Mouse (Mus musculus): ENCODE results near the gene Ptger2. TPM values are rescaled to one million over a fixed set of nuclear protein-coding genes. Genes with fewer than 3 reads are reported as not detected.
"Not testable (repeated sequence)": the region's sequence is repeated elsewhere in the genome, so short reads cannot be mapped to it uniquely, and the experiment has no call there.

Gene Ptger2
- polyA plus RNA-seq (2015; fragmentation: Nextera tagmentation; extraction: Ambion mirVana): 1.4 and 1.6 TPM in 2 replicates

DNA sequence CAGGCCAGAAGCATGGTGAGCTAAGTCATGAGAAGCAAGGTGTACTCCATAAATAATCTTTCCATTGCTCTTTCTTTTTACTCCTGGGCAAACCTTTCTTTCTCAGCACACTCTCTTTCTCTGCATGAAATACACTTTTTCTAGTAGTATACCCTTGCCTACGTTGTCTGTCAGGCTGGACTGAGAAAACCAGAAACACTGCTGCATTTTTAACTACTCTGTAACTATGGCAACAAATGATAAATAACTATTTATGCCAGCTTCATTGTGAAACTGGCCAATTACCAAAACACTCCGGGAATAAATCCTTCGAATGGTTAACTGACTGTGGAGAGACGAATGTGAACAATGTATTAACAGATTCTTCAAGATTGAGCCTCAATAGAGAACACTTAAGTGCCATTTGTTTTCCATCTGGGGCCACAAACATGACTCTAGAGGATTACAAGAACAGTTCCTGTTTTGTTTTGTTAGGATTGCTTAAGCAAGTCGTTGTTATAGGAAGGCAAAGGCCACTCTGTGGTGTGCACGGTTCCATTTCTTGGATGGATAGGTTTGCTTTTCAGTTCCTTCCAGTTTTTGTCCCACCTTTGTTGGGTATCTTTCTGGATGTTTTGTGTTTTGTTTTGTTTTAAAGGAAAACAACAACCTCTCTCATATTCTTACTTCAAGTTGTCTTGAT lies at the start of gene Ptger2:
Gene Ptger2, plus strand, starts transcription at position 522 of the 682 bp plus-strand sequence.
- H3K36me3 ChIP-seq (ENCODE audit: control insufficient read depth, insufficient read depth, low read length); H3K9me3 ChIP-seq (ENCODE audit: control insufficient read depth, low read length); DNase-seq (ENCODE audit: low spot score); H3K4me1 ChIP-seq (replicated peaks; ENCODE audit: control insufficient read depth, insufficient read depth); H3K27me3 ChIP-seq (ENCODE audit: control insufficient read depth, insufficient read depth, low read length); ATAC-seq (ENCODE audit: low FRiP score, low TSS enrichment): not testable (repeated sequence)
- 50% methylated on average over 6 of the region's 6 CpGs for WGBS
- peak within 1 kb of the TSS; percentile 74 for H3K4me2 ChIP-seq (replicated peaks; ENCODE audit: low read depth)
- peak within 1 kb of the TSS; percentile 58 for H3K27ac ChIP-seq (replicated peaks)
- peak within 1 kb of the TSS; percentile 56 for H3K9ac ChIP-seq (ENCODE audit: low read length)
- H3K4me3 ChIP-seq (ENCODE audit: low read depth, low read length): peak within 1 kb of the TSS; percentile 51

DNA sequence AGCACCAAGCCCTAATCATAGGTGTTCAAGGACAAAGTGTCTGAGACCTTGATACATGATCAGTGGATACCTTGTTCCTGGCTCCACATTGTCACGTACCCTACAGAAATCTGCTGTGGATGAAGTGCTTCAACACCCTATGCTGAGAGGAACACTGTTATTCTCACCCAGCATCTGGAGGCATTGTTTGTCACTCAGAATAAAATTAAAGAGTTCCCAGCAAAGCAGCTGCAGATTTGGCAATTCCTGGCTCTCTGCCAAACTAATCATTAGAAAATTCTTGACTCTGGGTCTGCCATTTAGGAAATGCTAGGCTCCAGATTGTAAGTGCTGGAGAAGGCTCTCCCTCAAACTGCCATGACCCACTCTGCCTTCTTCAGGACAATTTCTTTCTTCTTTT lies 27.2 kb upstream of the Ptger2 start:
- H3K9ac ChIP-seq (ENCODE audit: low read length): no peak overlapping the region
- H3K36me3 ChIP-seq (ENCODE audit: control insufficient read depth, insufficient read depth, low read length): no peaks in the 10 kb centered on the region
- no peaks in the 10 kb centered on the region for H3K9me3 ChIP-seq (ENCODE audit: control insufficient read depth, low read length)
- WGBS: 91% methylated on average over 1 of the region's 1 CpGs
- H3K4me3 ChIP-seq (ENCODE audit: low read depth, low read length): no peak overlapping the region
- no peaks in the 10 kb centered on the region for H3K4me1 ChIP-seq (replicated peaks; ENCODE audit: control insufficient read depth, insufficient read depth)
- DNase-seq (ENCODE audit: low spot score) (no peak), ATAC-seq (ENCODE audit: low FRiP score, low TSS enrichment) (no peak)
- no peak overlapping the region for H3K4me2 ChIP-seq (replicated peaks; ENCODE audit: low read depth)
- H3K27me3 ChIP-seq (ENCODE audit: control insufficient read depth, insufficient read depth, low read length): no peaks in the 10 kb centered on the region
- no peak overlapping the region for H3K27ac ChIP-seq (replicated peaks)
- TF ChIP-seq EP300 (optimal IDR thresholded peaks at IDR 0.05) (no peak), CTCF (IDR thresholded peaks at IDR 0.05; ENCODE audit: low read depth) (no peak)

DNA sequence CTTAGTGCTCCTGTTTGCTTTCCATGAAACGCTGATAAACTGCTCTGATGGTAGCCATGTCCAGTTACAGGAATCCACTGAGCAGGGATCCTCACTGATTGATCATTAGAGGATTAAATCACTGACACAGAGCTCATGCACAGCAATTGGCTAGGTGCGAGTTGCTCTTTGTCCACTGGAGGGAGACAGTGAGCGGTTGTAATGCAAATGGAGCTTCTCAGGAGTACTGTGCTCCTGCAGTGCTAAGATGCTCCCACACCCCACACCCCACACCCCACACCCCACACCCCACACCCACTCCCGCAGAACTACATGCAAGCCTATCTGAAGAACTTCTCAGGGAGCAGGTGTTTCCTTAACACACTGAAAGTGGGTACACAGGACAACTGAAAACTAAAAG lies 10.7 kb upstream of the Ptger2 start:
- H3K4me3 ChIP-seq (ENCODE audit: low read depth, low read length); H3K9me3 ChIP-seq (ENCODE audit: control insufficient read depth, low read length); ATAC-seq (ENCODE audit: low FRiP score, low TSS enrichment); H3K27ac ChIP-seq (replicated peaks); H3K36me3 ChIP-seq (ENCODE audit: control insufficient read depth, insufficient read depth, low read length); H3K4me1 ChIP-seq (replicated peaks; ENCODE audit: control insufficient read depth, insufficient read depth); H3K27me3 ChIP-seq (ENCODE audit: control insufficient read depth, insufficient read depth, low read length); H3K4me2 ChIP-seq (replicated peaks; ENCODE audit: low read depth); H3K9ac ChIP-seq (ENCODE audit: low read length): not testable (repeated sequence)
- 6% methylated on average over 4 of the region's 4 CpGs for WGBS
- DNase-seq (ENCODE audit: low spot score): peak; percentile 48
- TF ChIP-seq CTCF (IDR thresholded peaks at IDR 0.05; ENCODE audit: low read depth): peak; percentile 73

DNA sequence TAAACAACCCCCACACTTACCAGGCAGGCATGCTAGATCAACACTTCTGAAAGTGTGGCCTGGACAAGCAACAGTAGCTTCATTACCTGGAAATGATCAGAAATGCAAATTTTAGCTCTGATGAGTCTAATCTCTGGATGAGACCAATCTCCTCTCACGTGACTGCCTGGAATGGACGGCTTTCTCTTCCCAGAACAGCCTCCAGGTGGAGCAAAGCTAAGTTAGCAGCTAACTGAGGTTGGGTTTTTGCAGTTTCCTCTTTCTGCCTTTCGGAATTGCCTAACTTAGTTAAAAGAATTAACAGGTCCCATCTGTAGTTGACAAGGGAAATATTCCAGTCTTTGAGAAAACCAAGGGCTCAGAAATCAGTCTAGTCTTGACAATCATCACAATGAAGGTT lies 8.1 kb upstream of the Ptger2 start:
- WGBS: 29% methylated on average over 3 of the region's 3 CpGs
- H3K27ac ChIP-seq (replicated peaks): no peak overlapping the region
- no peaks in the 10 kb centered on the region for H3K36me3 ChIP-seq (ENCODE audit: control insufficient read depth, insufficient read depth, low read length)
- H3K4me3 ChIP-seq (ENCODE audit: low read depth, low read length): no peak overlapping the region
- TF ChIP-seq CTCF (IDR thresholded peaks at IDR 0.05; ENCODE audit: low read depth) (peak; percentile 73), EP300 (optimal IDR thresholded peaks at IDR 0.05) (no peak)
- H3K9ac ChIP-seq (ENCODE audit: low read length): no peak overlapping the region
- no peak for ATAC-seq (ENCODE audit: low FRiP score, low TSS enrichment)
- H3K27me3 ChIP-seq (ENCODE audit: control insufficient read depth, insufficient read depth, low read length): no peaks in the 10 kb centered on the region
- H3K4me1 ChIP-seq (replicated peaks; ENCODE audit: control insufficient read depth, insufficient read depth): no peaks in the 10 kb centered on the region
- H3K9me3 ChIP-seq (ENCODE audit: control insufficient read depth, low read length): no peaks in the 10 kb centered on the region
- no peak overlapping the region for H3K4me2 ChIP-seq (replicated peaks; ENCODE audit: low read depth)
- no peak for DNase-seq (ENCODE audit: low spot score)

DNA sequence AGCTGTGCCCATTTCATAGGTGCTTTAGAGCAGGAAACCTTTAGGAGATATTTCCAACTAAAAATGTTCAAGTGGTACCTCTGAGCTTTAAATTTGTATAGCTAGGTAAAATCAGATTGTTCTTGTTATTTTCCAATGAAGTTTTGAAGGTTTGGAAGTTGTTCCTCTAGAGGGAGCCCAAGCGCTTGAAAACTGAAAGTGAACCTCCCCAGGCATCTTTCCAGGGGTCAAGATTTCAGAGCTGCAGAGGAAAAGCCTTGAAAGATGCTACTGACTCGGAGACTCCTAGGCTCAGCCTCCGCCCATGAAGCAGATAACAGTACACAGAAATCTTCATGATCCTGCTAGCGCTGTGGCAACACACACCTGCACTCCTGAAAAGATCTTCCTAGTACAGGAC lies 6.5 kb upstream of the Ptger2 start:
- no peak overlapping the region for H3K27ac ChIP-seq (replicated peaks)
- DNase-seq (ENCODE audit: low spot score) (peak; percentile 23), ATAC-seq (ENCODE audit: low FRiP score, low TSS enrichment) (no peak)
- no peak overlapping the region for H3K4me3 ChIP-seq (ENCODE audit: low read depth, low read length)
- H3K36me3 ChIP-seq (ENCODE audit: control insufficient read depth, insufficient read depth, low read length): no peaks in the 10 kb centered on the region
- no peaks in the 10 kb centered on the region for H3K9me3 ChIP-seq (ENCODE audit: control insufficient read depth, low read length)
- no peak for TF ChIP-seq EP300 (optimal IDR thresholded peaks at IDR 0.05)
- peak; percentile 74 for TF ChIP-seq CTCF (IDR thresholded peaks at IDR 0.05; ENCODE audit: low read depth)
- no peak overlapping the region for H3K9ac ChIP-seq (ENCODE audit: low read length)
- no peaks in the 10 kb centered on the region for H3K4me1 ChIP-seq (replicated peaks; ENCODE audit: control insufficient read depth, insufficient read depth)
- 8% methylated on average over 4 of the region's 4 CpGs for WGBS
- H3K4me2 ChIP-seq (replicated peaks; ENCODE audit: low read depth): no peak overlapping the region
- H3K27me3 ChIP-seq (ENCODE audit: control insufficient read depth, insufficient read depth, low read length): no peaks in the 10 kb centered on the region

DNA sequence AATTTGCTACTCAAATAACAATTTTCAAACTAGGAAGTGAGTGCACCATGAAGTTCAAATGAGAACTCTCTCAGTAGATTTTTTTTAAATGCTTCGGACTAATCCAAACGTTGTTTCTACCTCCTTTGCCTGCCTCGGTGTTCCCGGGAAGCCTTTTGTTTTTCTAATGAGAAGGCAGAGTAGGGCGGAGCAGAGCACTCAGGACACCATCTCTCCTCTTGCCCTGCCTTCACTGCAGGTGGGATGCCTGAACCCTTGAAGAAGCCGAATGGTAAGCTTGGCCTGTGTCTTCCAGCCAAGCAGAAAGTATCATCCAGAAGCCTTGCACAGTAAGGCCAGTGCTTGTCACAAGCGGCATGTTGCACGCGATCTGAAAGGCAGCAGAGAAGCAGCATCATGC lies 3.9 kb upstream of the Ptger2 start:
- 50% methylated on average over 9 of the region's 9 CpGs for WGBS
- ATAC-seq (ENCODE audit: low FRiP score, low TSS enrichment) (no peak), DNase-seq (ENCODE audit: low spot score) (no peak)
- TF ChIP-seq EP300 (optimal IDR thresholded peaks at IDR 0.05) (no peak), CTCF (IDR thresholded peaks at IDR 0.05; ENCODE audit: low read depth) (no peak)
- H3K9ac ChIP-seq (ENCODE audit: low read length): no peak overlapping the region
- H3K36me3 ChIP-seq (ENCODE audit: control insufficient read depth, insufficient read depth, low read length): no peaks in the 10 kb centered on the region
- no peak overlapping the region for H3K4me2 ChIP-seq (replicated peaks; ENCODE audit: low read depth)
- no peaks in the 10 kb centered on the region for H3K27me3 ChIP-seq (ENCODE audit: control insufficient read depth, insufficient read depth, low read length)
- H3K9me3 ChIP-seq (ENCODE audit: control insufficient read depth, low read length): no peaks in the 10 kb centered on the region
- no peak overlapping the region for H3K27ac ChIP-seq (replicated peaks)
- 0 out of 2 replicates have a peak, but pooled peaks cover 2% of the 10 kb centered on the region for H3K4me1 ChIP-seq (replicated peaks; ENCODE audit: control insufficient read depth, insufficient read depth)
- no peak overlapping the region for H3K4me3 ChIP-seq (ENCODE audit: low read depth, low read length)

Data from stomach, postnatal 0 days (tissue).